Comparison of ENCODE assay signal across 9 mouse cellular contexts in genomic region chr5:149312884-149313652, GRCm38 (mm10). TPM values are rescaled to one million over a fixed set of nuclear protein-coding genes. Genes with fewer than 3 reads are reported as not detected.
DNase-seq lines count a peak whose midpoint lies in the region; ATAC-seq and TF ChIP-seq lines count a peak whose summit lies in the region.
"Had no signal": no experiment of that assay in that cellular context is flagged by ENCODE, and none has a peak within 500 bp of the region (broad histone marks: within the 10 kb centered on the region; RNA-seq: fewer than 3 reads in every experiment).

No protein-coding gene starts in this region.

- DNase-seq in liver, adult 2 months (ENCODE audit: extremely low read depth, low read depth, low spot score) = peak; percentile 39
- DNase-seq in liver = no peak
- peak; percentile 67 to 76 for DNase-seq in left cerebral cortex, postnatal 36 days (ENCODE audit: low spot score in 2 of 2)
- peak; percentile 59 to 80 for DNase-seq in right cerebral cortex, postnatal 36 days (ENCODE audit: low spot score in 2 of 2)
- no peak for DNase-seq in urinary bladder, postnatal 4 days (ENCODE audit: low spot score in 2 of 2)
- DNase-seq in natural killer cell, adult 2 months (ENCODE audit: low spot score in 2 of 2) = no peak
- DNase-seq in layer of hippocampus, adult 9-10 months (ENCODE audit: low spot score) = no peak

- H3K4me2 ChIP-seq in heart, embryonic 13.5 days = peak overlapping the region; percentile 53
- H3K4me2 ChIP-seq: midbrain, embryonic 12.5 days had no signal

- H3K27ac ChIP-seq in liver, adult 2 months (replicated peaks; ENCODE audit: insufficient read depth, low read depth, low read length) = no peak overlapping the region
- H3K27ac ChIP-seq in heart, embryonic 13.5 days (replicated peaks) = peak overlapping the region; percentile 16
- H3K27ac ChIP-seq: midbrain, embryonic 12.5 days had no signal

- intact Hi-C loops in left cerebral cortex, postnatal 36 days (cut with DNase I) = no loop called here

- no peaks in the 10 kb centered on the region for H3K4me1 ChIP-seq in liver, adult 2 months (ENCODE audit: control insufficient read depth, insufficient read depth, low read length)
- peaks cover 24% of the 10 kb centered on the region for H3K4me1 ChIP-seq in heart, embryonic 13.5 days

- ATAC-seq in heart, embryonic 13.5 days (ENCODE audit: extremely low read depth, insufficient number of reproducible peaks, low FRiP score, low TSS enrichment) = no peak

- no peaks in the 10 kb centered on the region for H3K27me3 ChIP-seq in liver, adult 2 months (ENCODE audit: control insufficient read depth, insufficient read depth, low read length)
- H3K27me3 ChIP-seq in heart, embryonic 13.5 days (replicated peaks) = no peaks in the 10 kb centered on the region
- H3K27me3 ChIP-seq: midbrain, embryonic 12.5 days had no signal

- peak overlapping the region; percentile 63 for H3K9ac ChIP-seq in liver, adult 2 months (ENCODE audit: low read depth, low read length)
- peak overlapping the region; percentile 5; the same call in 1 of the 2 replicates for H3K9ac ChIP-seq in heart, embryonic 13.5 days
- H3K9ac ChIP-seq: midbrain, embryonic 12.5 days had no signal

- H3K4me3 ChIP-seq in liver, adult 2 months (ENCODE audit: insufficient read depth, low read depth, low read length) = 0 out of 2 replicates have a peak overlapping the region, but pooled peaks have one; percentile 11
- H3K4me3 ChIP-seq in heart, embryonic 13.5 days = peak overlapping the region; percentile 29
- H3K4me3 ChIP-seq: midbrain, embryonic 12.5 days had no signal

- H3K36me3 ChIP-seq in liver, adult 2 months (ENCODE audit: control insufficient read depth, insufficient read depth, low read length) = no peaks in the 10 kb centered on the region
- no peaks in the 10 kb centered on the region for H3K36me3 ChIP-seq in heart, embryonic 13.5 days
- H3K36me3 ChIP-seq: midbrain, embryonic 12.5 days had no signal

- WGBS in liver, adult 2 months = 50% methylated on average over 23 of the region's 23 CpGs
- WGBS in heart, embryonic 13.5 days = 26% methylated on average over 23 of the region's 23 CpGs

- TF ChIP-seq CTCF in liver, adult 2 months (IDR thresholded peaks at IDR 0.05; ENCODE audit: low read depth, low read length) = no peak

- TF ChIP-seq POLR2A in liver, adult 2 months (IDR thresholded peaks at IDR 0.05; ENCODE audit: extremely low read depth, insufficient read depth, low read length) = no peak

- 0 out of 2 replicates have a peak, but pooled peaks cover 8% of the 10 kb centered on the region for H3K9me3 ChIP-seq in heart, embryonic 13.5 days

- no peaks in the 10 kb centered on the region for H3K79me2 ChIP-seq in liver, adult 2 months (ENCODE audit: control insufficient read depth, insufficient read depth, low read length)

RNA-seq across cellular contexts. Expression of gene Alox5ap, which starts 48.5 kb away (rescaled TPM):
- 2.3 and 3.8 TPM in 2 replicates for total RNA-seq in liver, adult 2 months (2014; rRNA removed)
- 4.8 and 6.4 TPM in 2 replicates for polyA plus RNA-seq in liver, adult 2 months (2012; rRNA removed)
- polyA plus RNA-seq in heart, embryonic 13.5 days (2015; fragmentation: Nextera tagmentation; extraction: Ambion mirVana) = 7.2 and 8.1 TPM in 2 replicates
- total RNA-seq in left cerebral cortex, postnatal 36 days (2021) = 10 to 100 TPM; 12.5 to 14.2 TPM

Comparison
In these comparisons a context has a peak if more than half of its experiments do, and no peak if none do; other contexts are left out.
1. DNase-seq: peak in liver, adult 2 months (single experiment), left cerebral cortex, postnatal 36 days (2 of 2) and right cerebral cortex, postnatal 36 days (2 of 2); none in liver (single experiment), urinary bladder, postnatal 4 days (0 of 2), natural killer cell, adult 2 months (0 of 2) and layer of hippocampus, adult 9-10 months (single experiment).